Mouse (Mus musculus) CD4-positive, CD25-positive, alpha-beta regulatory T cell, adult 4 months (primary cell): ENCODE measurements around the gene Dcaf7. TPM values are rescaled to one million over a fixed set of nuclear protein-coding genes. Genes with fewer than 3 reads are reported as not detected.
A peak's percentile ranks its signal among the peaks of the same experiment; 100 is the strongest.
"Not testable (repeated sequence)": the region's sequence is repeated elsewhere in the genome, so short reads cannot be mapped to it uniquely, and the experiment has no call there.

ENCODE experiments used
- ATAC-seq: one replicate; pipeline ENCODE4 v1.8.0; 2017
- polyA plus RNA-seq, 2 experiments: library from polyadenylated mRNA; unstranded; fragments of 100-300 nt; shearing (Covaris generic); gene quantifications; one replicate each; pipeline ENCODE4 v1.2.1; 2017

Dcaf7 gene
- polyA plus RNA-seq, 2 experiments from 2014 or later: 23.9 to 26.4 TPM

GRCm38 (mm10) chr11:106045780-106046179, 9.1 kb downstream of the Dcaf7 start:
- ATAC-seq: no peak

GRCm38 (mm10) chr11:106046584-106046983, 9.9 kb downstream of the Dcaf7 start:
- no peak for ATAC-seq

- no peak for ATAC-seq
These were observed 17.2 kb downstream of the Dcaf7 start for GRCm38 (mm10) chr11:106053921-106054320.

GRCm38 (mm10) chr11:106054600-106054999, 17.9 kb downstream of the Dcaf7 start:
- ATAC-seq: no peak

- no peak for ATAC-seq
These were observed 18.7 kb downstream of the Dcaf7 start for GRCm38 (mm10) chr11:106055341-106055740.

- peak; percentile 90 for ATAC-seq
These were observed 20.3 kb downstream of the Dcaf7 start for GRCm38 (mm10) chr11:106056819-106057491.

GRCm38 (mm10) chr11:106058020-106058419, 21.3 kb downstream of the Dcaf7 start:
- ATAC-seq: no peak

- ATAC-seq: no peak
These were observed 23.9 kb downstream of the Dcaf7 start for GRCm38 (mm10) chr11:106060549-106060948.

- no peak for ATAC-seq
These were observed 24.6 kb downstream of the Dcaf7 start for GRCm38 (mm10) chr11:106061311-106061710.

- ATAC-seq: no peak
These were observed 27.1 kb downstream of the Dcaf7 start for GRCm38 (mm10) chr11:106063756-106064155.

- ATAC-seq: peak; percentile 7
These were observed 28.6 kb downstream of the Dcaf7 start for GRCm38 (mm10) chr11:106065073-106065922.

GRCm38 (mm10) chr11:106065923-106066571, 29.4 kb downstream of the Dcaf7 start, which contains the start of gene Taco1:
Taco1 (plus strand) TSS chr11:106066061.
- peak; percentile 95 for ATAC-seq

GRCm38 (mm10) chr11:106066616-106067015, 29.9 kb downstream of the Dcaf7 start:
- ATAC-seq: not testable (repeated sequence)

GRCm38 (mm10) chr11:106073774-106074173, 37.1 kb downstream of the Dcaf7 start:
- no peak for ATAC-seq

GRCm38 (mm10) chr11:106076321-106076720, 39.6 kb downstream of the Dcaf7 start:
- peak; percentile 81 for ATAC-seq

- ATAC-seq: peak; percentile 93
These were observed 47.3 kb downstream of the Dcaf7 start, which contains the start of gene Map3k3 for GRCm38 (mm10) chr11:106083708-106084701. Map3k3 (plus strand) TSS chr11:106084613.

- peak; percentile 11 for ATAC-seq
These were observed 48.4 kb downstream of the Dcaf7 start for GRCm38 (mm10) chr11:106084911-106085561.

- no peak for ATAC-seq
These were observed 61.6 kb downstream of the Dcaf7 start for GRCm38 (mm10) chr11:106098223-106098622.

- no peak for ATAC-seq
These were observed 66.2 kb downstream of the Dcaf7 start for GRCm38 (mm10) chr11:106102866-106103265.

GRCm38 (mm10) chr11:106106047-106106587, 69.4 kb downstream of the Dcaf7 start:
- ATAC-seq: no peak
